Mouse (Mus musculus): Measurements from ENCODE around the gene Inka2. TPM values are rescaled to one million over a fixed set of nuclear protein-coding genes. Genes with fewer than 3 reads are reported as not detected.
"Not testable (repeated sequence)": the region's sequence is repeated elsewhere in the genome, so short reads cannot be mapped to it uniquely, and the experiment has no call there.

Gene Inka2
- polyA plus RNA-seq, 1 experiment from 2014 or later = 0.50 TPM

DNA sequence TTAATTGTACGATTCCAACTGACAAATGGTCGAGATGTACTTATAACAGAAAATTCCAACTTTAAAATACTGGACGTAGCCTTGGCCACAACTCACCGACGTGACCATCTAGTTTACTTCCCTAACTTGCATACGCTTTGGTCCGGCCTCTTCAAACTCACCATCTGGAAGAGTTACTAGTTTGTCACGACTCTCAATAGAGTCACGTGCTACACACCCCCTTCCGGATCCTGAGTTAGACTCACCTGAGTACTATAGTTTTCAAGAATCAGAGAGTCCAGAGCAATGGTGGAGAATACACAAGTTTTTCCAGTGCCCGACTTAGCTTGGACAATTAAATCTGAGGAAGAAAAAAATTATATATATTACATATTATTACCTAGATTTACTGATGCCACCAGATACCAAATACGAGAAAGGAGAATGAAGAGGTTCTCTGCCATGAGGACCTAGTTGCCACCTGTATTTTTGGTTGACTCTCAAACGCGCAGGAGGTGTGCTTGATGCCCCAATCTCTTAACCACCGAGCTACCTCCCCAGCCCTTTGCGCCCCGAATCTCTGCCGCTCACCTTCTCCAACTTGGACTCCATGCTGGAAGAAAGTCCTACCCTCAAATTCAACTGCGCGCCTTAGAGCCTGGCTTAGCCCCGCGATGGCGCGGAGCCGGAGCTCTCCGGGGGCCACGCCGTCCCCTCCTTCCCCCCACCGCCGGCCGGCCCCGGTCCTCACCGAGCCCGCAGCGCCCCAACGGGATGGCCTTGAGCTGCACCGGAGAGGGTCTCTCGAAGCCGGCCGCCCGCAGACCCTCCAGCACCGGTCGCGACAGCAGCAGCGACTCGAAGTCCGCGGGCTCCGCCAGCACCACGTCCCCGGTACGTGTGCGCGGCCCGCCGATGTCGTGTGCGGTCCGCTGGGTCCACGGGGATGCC, 17.7 kb upstream of the Inka2 start:
- DNase-seq (ENCODE audit: low spot score) = no peak
- Histone ChIP-seq H3K27me3 (ENCODE audit: low read depth, poor library complexity, severe bottlenecking) (no peaks in the 10 kb centered on the region), H3K36me3 (peaks cover 32% of the 10 kb centered on the region), H3K9me3 (replicated peaks) (no peaks in the 10 kb centered on the region), H3K27ac (peak overlapping the region; percentile 93), H3K4me3 (peak overlapping the region; percentile 95), H3K4me1 (peaks cover 17% of the 10 kb centered on the region)
- 9% methylated on average over 60 of the region's 60 CpGs for WGBS

DNA sequence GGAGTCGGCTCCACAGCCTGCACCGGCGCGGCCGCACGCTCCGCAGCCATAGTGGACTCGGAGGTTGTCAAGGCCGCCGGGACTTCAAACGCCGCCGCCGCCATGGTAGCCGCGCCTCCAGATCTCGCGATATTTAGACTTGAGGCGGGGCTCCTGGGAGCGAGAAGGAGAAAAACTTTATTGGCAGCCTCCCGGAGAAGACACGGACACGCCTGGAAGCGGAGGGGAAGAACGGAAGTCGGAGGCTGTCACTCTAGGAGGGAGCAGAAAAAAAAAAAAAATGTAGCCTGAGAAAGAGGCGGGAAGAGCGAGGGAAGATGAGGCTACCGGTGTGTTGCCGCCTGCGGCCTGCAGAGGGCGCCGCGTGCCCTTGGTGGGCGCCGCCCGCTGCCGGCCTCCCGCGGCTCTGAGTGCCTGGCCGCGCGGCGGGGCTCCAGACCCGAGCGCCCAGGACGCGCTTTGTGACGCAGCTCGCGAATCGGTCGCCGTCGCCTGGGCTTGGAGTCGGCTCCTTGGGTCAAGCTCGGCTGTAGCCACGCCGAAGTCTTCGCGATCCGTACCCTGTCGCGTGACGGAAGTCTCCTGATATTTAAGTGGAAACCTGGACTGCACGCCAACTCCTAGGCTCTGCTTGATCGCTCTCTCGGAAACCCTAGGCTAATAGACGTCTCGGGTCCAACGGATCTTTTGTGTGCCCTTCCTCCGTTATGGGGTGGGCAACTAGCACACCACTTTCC, 16.9 kb upstream of the Inka2 start, which contains the start of gene Ddx20:
TSS of gene Ddx20 (minus strand) at position 251 of the 737 bp plus-strand sequence.
- peak within 1 kb of the TSS; percentile 93 for H3K27ac ChIP-seq
- WGBS = under 1% methylated on average over 72 of the region's 72 CpGs
- H3K36me3 ChIP-seq = peaks cover 26% of the 10 kb centered on the region
- H3K4me1 ChIP-seq = peaks cover 17% of the 10 kb centered on the region
- H3K4me3 ChIP-seq = peak within 1 kb of the TSS; percentile 95
- DNase-seq (ENCODE audit: low spot score) = peak; percentile 97
- H3K27me3 ChIP-seq (ENCODE audit: low read depth, poor library complexity, severe bottlenecking) = no peaks in the 10 kb centered on the region
- no peaks in the 10 kb centered on the region for H3K9me3 ChIP-seq (replicated peaks)

DNA sequence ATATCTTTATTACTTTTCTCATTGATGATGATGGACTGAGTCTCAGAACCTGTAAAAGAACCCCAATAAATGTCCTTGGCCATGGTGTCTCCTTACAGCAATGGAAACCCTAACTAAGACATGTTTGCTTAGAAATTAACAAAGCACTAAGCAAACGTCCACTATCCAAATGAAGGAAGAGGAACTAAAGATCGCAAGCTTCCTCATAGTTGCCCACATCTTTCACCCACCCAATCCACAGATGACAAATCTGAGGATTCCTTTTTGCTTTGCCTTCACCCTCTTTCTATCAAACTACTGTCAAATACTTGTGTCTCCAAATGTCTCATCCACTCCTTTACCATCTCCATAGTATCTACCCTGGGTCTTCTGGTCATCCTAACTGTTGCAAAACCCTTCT, 15.9 kb upstream of the Inka2 start:
- H3K9me3 ChIP-seq (replicated peaks) = no peaks in the 10 kb centered on the region
- H3K36me3 ChIP-seq = peaks cover 15% of the 10 kb centered on the region
- peak; percentile 13 for DNase-seq (ENCODE audit: low spot score)
- 88% methylated on average over 2 of the region's 2 CpGs for WGBS
- no peak overlapping the region for H3K27ac ChIP-seq
- peaks cover 5% of the 10 kb centered on the region; the same call in 1 of the 2 replicates for H3K27me3 ChIP-seq (ENCODE audit: low read depth, poor library complexity, severe bottlenecking)
- no peak overlapping the region for H3K4me3 ChIP-seq
- peaks cover 17% of the 10 kb centered on the region for H3K4me1 ChIP-seq

DNA sequence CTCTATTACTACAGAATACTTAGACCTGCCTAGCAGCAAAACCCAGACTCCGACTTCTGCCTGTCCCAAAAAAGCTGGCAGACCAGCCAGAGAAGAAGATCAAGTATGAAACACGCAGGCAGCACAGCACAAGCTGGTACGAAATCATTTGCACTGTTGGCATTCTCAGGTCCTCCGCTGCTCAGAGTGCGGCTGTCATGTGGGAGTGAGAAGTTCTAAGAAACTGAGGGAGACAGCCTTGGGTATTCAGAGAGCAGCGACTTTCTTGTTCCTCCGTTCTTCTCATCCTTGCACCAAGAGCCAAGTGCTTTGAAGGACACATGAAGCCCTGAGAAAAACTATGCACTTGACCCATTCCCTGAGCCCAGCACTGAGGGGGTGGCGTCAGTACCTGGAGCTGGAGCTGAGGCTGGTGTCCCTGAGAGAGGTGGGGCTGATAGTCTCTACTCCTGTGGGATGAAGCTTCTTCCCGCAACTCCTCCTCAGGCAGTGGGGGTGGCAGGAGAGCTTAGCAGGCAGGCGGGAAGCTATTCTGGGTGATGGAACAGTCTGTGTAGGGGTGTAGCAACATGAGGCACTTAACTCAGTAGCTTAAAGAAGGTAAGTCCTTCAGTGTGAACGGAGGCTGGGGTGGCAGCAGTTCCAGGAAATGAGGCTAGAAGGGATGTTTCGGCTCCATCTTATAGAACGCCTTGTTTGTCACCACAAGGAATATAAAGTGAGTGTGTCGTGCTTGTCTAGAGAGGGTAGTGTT, 10.9 kb upstream of the Inka2 start:
- Histone ChIP-seq H3K4me3 (no peak overlapping the region), H3K27ac (no peak overlapping the region), H3K27me3 (ENCODE audit: low read depth, poor library complexity, severe bottlenecking) (peaks cover 54% of the 10 kb centered on the region), H3K9me3 (replicated peaks) (no peaks in the 10 kb centered on the region), H3K36me3 (no peaks in the 10 kb centered on the region), H3K4me1 (peaks cover 9% of the 10 kb centered on the region)
- 75% methylated on average over 14 of the region's 14 CpGs for WGBS
- DNase-seq (ENCODE audit: low spot score) = peak; percentile 26

DNA sequence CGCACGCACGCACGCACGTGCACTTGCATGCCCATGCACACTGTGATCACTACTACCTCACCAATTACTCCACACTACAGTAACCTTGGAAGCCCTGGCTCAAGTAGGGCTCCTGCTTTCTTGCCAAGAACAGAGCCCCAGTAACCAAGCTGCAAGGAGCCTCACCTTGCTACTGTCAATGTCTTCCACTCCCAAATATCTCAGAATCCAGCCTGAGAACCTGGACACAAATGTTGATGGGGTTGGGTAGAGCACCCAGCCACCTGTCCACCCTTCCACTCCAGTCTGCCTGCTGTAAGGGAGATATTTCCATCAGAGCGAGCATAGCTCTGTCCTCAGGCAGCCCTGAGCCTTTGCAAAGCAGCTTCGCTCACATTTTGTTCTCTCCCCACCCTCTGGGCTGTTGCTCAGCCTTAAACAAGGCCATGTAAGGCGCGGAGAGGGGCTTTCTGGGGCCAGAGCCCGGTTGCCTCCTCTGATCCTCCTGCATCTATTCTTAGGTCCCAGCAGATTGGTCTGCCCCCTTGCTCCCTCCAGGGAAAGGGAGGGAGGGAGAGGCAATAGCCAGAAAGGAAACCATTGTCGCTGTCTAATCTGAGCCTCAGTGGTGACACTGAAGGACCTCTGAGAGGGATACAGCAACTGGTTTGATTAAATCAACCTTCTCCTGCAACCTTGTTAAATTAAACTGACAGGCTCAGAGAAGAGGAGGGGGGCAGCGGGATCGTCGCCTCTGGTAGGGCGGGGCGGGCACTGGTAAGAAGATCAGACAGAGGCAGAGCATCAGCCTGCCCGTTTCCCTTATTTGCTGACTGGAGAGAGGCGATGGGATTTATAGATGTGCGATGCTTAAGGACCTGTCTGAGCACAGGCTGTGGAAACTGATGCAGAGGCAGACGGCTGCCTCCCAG, 8.7 kb upstream of the Inka2 start:
- WGBS = 37% methylated on average over 20 of the region's 20 CpGs
- peaks cover 59% of the 10 kb centered on the region for H3K27me3 ChIP-seq (ENCODE audit: low read depth, poor library complexity, severe bottlenecking)
- no peaks in the 10 kb centered on the region for H3K9me3 ChIP-seq (replicated peaks)
- H3K36me3 ChIP-seq = no peaks in the 10 kb centered on the region
- peak; percentile 31 for DNase-seq (ENCODE audit: low spot score)
- peaks cover 9% of the 10 kb centered on the region for H3K4me1 ChIP-seq
- no peak overlapping the region for H3K27ac ChIP-seq
- H3K4me3 ChIP-seq = no peak overlapping the region

DNA sequence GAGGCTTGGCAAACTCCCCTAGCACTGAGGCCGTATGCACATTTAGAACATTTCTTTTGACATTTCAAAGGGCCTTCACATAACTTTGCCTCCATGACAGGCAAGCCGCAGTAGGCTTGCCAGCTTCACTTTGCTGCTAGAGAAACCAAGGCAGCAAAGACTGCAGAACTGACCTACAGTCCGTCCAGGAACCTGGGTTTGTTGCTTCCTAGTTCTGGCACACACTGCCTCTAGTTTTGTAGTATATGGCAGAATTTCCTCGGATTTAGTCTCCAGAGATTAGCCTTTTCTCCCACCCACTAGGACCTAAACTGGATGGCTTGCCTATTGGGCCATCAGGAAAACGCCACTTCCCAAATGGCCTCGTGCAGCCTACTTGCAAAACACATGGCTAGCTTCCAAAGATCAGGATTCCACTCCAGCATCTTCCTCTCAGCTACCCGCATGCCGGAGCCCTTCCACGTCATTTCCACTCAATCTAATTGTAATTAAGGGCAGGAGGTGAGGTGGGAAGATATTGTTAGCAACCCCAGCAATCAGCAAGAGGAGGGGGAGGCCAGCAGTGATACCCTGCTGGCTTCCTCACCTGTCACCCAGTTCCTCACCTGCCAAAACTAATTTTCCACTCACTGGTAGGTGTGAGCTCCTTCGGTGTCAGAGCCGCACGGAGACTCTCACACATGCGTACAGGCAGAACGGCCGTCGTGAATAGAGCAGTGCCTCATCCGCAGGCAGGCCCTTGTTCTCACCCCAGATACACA, 7.8 kb upstream of the Inka2 start:
- Histone ChIP-seq H3K27me3 (ENCODE audit: low read depth, poor library complexity, severe bottlenecking) (peaks cover 63% of the 10 kb centered on the region), H3K9me3 (replicated peaks) (no peaks in the 10 kb centered on the region), H3K4me1 (peaks cover 12% of the 10 kb centered on the region), H3K4me3 (no peak overlapping the region), H3K27ac (no peak overlapping the region), H3K36me3 (no peaks in the 10 kb centered on the region)
- WGBS = 71% methylated on average over 17 of the region's 17 CpGs
- DNase-seq (ENCODE audit: low spot score) = peak; percentile 27

DNA sequence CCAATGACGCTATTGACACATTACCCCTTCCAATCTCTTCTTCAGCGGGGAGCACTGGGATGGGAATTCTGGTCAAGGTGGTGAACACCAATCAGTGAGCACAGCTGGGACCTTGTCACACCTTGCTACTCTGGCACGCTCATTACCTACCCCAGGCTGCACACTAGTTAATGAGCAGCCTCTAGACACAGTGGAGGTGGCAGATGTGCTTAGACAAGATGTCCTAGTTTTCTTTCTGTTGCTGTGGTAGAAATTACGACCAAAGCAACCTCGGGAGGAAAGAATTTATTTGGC, 7.3 kb upstream of the Inka2 start:
- Histone ChIP-seq H3K27ac (no peak overlapping the region), H3K4me1 (peaks cover 16% of the 10 kb centered on the region)
- WGBS = 80% methylated on average over 5 of the region's 5 CpGs

DNA sequence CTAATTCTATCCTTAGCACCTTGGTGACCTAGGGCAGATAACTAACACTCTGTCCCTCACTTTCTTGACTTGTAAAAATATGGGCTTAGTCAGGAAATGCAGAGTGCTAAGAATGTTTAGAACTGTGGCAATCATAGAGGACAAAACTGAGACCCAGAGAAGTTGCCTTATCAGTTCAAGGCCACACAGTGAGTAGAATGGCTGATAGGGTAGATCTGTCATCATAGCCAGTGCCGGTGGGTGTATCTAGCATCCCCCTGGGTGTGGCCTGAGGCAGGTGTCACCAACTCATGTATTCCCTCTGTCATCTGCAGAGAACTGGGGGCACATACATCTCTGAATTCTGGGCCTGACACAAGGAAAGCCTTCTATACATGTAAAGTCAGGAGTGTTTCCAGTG, 6.1 kb upstream of the Inka2 start:
- Histone ChIP-seq H3K36me3 (no peaks in the 10 kb centered on the region), H3K4me3 (no peak overlapping the region), H3K27ac (no peak overlapping the region), H3K4me1 (peaks cover 16% of the 10 kb centered on the region), H3K9me3 (replicated peaks) (no peaks in the 10 kb centered on the region), H3K27me3 (ENCODE audit: low read depth, poor library complexity, severe bottlenecking) (peaks cover 73% of the 10 kb centered on the region)
- no peak for DNase-seq (ENCODE audit: low spot score)
- 89% methylated on average over 1 of the region's 1 CpGs for WGBS

More for the DNA sequence above, 7.3 kb upstream of the Inka2 start:
- Histone ChIP-seq H3K9me3 (replicated peaks) (no peaks in the 10 kb centered on the region), H3K36me3 (no peaks in the 10 kb centered on the region), H3K4me3 (no peak overlapping the region), H3K27me3 (ENCODE audit: low read depth, poor library complexity, severe bottlenecking) (peaks cover 66% of the 10 kb centered on the region)
- DNase-seq (ENCODE audit: low spot score) = no peak

DNA sequence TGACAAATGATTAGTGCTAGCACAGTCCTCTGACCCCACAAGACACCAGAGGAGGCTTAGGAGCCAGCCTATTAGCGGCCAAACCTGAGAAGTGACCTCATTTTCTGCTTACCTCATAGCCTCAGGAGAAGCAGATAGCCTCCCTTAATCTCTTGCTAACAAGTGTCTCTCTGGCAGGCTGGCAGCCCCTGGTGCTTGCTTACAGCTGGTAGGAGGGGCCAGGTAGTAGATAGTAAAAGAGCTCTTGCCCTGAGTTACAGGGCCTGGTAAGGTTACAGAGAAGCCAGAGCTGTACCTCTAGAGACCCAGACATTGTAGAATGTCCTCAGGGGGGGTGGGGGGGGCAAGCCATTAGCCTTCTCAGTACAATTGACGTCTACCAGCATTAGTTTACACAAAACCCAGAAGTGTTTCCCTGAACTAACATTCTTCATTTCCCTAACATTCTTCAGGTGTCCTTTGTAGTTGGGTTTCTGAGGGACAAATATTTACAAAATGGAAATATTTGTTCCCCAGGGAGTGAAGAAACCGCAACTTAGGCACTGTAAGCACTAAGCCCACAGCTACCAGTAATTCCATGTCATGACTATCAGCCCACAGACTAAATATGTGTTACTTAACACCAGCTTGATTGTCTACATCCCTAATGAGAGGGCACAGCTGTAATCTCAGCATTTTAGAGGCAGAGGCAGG, 5.0 kb upstream of the Inka2 start:
- Histone ChIP-seq H3K4me1 (peaks cover 25% of the 10 kb centered on the region), H3K27ac (no peak overlapping the region), H3K9me3 (replicated peaks) (no peaks in the 10 kb centered on the region), H3K4me3 (no peak overlapping the region), H3K27me3 (ENCODE audit: low read depth, poor library complexity, severe bottlenecking) (peaks cover 72% of the 10 kb centered on the region), H3K36me3 (no peaks in the 10 kb centered on the region)
- peak; percentile 17 for DNase-seq (ENCODE audit: low spot score)
- 41% methylated on average over 3 of the region's 3 CpGs for WGBS

DNA sequence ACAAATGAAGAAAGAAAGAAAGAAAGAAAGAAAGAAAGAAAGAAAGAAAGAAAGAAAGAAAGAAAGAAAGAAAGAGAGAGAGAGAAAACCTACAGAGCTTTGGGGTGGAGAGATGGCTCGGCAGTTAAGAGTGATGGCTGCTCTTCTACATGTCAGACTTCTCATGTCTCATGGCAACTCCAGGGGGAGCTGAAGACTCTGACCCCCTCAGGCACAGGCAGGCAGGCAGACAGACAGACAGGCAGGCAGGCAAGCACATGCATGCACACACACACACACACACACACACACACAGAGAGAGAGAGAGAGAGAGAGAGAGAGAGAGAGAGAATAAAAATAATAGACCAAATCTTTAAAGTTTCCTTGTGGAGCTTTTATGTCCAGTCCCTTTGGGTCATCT, 3.6 kb upstream of the Inka2 start:
- peak; percentile 23 for DNase-seq (ENCODE audit: low spot score)
- WGBS = 56% methylated on average over 1 of the region's 1 CpGs

DNA sequence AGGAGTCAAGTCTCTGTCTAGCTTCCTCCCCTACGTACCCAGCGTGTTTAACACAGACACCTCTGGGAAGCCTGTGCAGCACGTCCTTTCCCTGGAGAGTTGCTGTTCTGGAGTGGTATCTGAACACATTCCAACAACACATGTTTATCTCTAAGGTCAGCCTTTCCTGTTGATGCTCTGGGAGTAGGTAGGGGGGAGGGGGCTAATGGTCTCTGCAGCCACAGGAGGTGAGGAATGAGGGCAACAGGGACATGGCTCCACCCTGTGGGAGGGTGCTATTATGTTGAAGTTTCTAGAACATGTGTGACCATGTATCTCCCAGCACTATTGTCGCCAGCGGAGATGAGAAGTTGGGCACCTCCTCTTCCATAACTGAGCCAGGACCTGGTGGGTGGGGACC, 3.0 kb upstream of the Inka2 start:
- H3K36me3 ChIP-seq = no peaks in the 10 kb centered on the region
- no peaks in the 10 kb centered on the region for H3K9me3 ChIP-seq (replicated peaks)
- no peak overlapping the region for H3K27ac ChIP-seq
- H3K27me3 ChIP-seq (ENCODE audit: low read depth, poor library complexity, severe bottlenecking) = peaks cover 67% of the 10 kb centered on the region
- WGBS = 64% methylated on average over 5 of the region's 5 CpGs
- peaks cover 28% of the 10 kb centered on the region for H3K4me1 ChIP-seq
- no peak overlapping the region for H3K4me3 ChIP-seq
- DNase-seq (ENCODE audit: low spot score) = no peak

More for the DNA sequence above, 3.6 kb upstream of the Inka2 start:
- Histone ChIP-seq H3K27me3 (ENCODE audit: low read depth, poor library complexity, severe bottlenecking) (peaks cover 67% of the 10 kb centered on the region), H3K4me1 (peaks cover 35% of the 10 kb centered on the region)
- H3K36me3 ChIP-seq; H3K9me3 ChIP-seq (replicated peaks); H3K27ac ChIP-seq; H3K4me3 ChIP-seq: not testable (repeated sequence)
